Mouse (Mus musculus) liver, embryonic 12.5 days (tissue): ENCODE measurements around the gene Adgrb3. TPM values are rescaled to one million over a fixed set of nuclear protein-coding genes. Genes with fewer than 3 reads are reported as not detected.

Experiments used
- ATAC-seq: fragments of 200-750 bp; cut with Nextera tagmentation; 2 replicates; pipeline ENCODE4 v1.8.0; 2017; ENCODE audit warnings: moderate number of reproducible peaks, mild to moderate bottlenecking, moderate library complexity
- H3K27ac ChIP-seq: fragments of 300-500 bp; sonication (generic); 2 replicates; pipeline ENCODE4 v1.5.1; 2016; ENCODE audit warnings: mild to moderate bottlenecking
- H3K27me3 ChIP-seq: fragments of 300-500 bp; sonication (generic); replicated peaks from 2 replicates; pipeline ENCODE4 v1.6.1; 2016; ENCODE audit warnings: mild to moderate bottlenecking, moderate library complexity
- H3K36me3 ChIP-seq: fragments of 300-500 bp; sonication (generic); 2 replicates; pipeline ENCODE4 v1.6.1; 2016; ENCODE audit warnings: mild to moderate bottlenecking, moderate library complexity
- H3K4me1 ChIP-seq: fragments of 300-500 bp; sonication (generic); 2 replicates; pipeline ENCODE4 v1.6.1; 2016
- H3K4me2 ChIP-seq: fragments of 300-500 bp; sonication (generic); 2 replicates; pipeline ENCODE4 v1.6.1; 2016; ENCODE audit warnings: mild to moderate bottlenecking, moderate library complexity
- H3K4me3 ChIP-seq: fragments of 300-500 bp; sonication (generic); 2 replicates; pipeline ENCODE4 v1.5.1; 2016; ENCODE audit warnings: mild to moderate bottlenecking, moderate library complexity
- H3K9ac ChIP-seq: fragments of 300-500 bp; sonication (generic); 2 replicates; pipeline ENCODE4 v1.6.1; 2016; ENCODE audit warnings: mild to moderate bottlenecking, moderate library complexity
- H3K9me3 ChIP-seq: fragments of 300-500 bp; sonication (generic); replicated peaks from 2 replicates; pipeline ENCODE4 v1.6.1; 2016; ENCODE audit warnings: mild to moderate bottlenecking, moderate library complexity
- WGBS: fragments of 180-500 bp; shearing (Covaris S2); methylation state at CpG from one replicate; pipeline ENCODE4 v1.1.7; 2016; ENCODE audit not compliant: insufficient replicate concordance; 5-methylcytosine and 5-hydroxymethylcytosine counted together
- polyA plus RNA-seq: library from polyadenylated mRNA; unstranded; fragments of >200 nt; fragmentation: Nextera tagmentation; extraction: Ambion mirVana; gene quantifications from 2 replicates; pipeline ENCODE4 v1.2.1, GENCODE M21; 2016

The Adgrb3 gene
- polyA plus RNA-seq, 1 experiment from 2014 or later: 0.07 TPM

DNA sequence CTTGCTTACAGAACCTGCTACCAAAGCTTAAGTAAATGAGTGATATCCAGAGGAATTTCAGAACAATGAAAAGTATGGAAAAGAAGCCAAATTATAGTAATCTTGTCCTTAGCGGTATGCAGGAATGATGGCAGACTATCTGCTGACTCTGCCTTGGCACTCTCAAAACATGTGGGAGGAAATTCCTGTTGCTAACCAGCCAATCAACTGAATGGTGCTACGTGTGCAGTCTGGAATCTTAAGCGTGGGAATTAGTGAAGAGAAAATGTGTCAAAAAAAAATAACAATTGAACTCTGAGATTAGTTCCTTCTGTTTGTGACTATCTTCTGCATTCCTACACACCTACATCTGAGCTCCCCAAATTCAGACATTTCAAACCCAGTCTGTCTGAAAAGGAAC, 683.3 kb downstream of the Adgrb3 start:
- no peak for ATAC-seq
- H3K9ac ChIP-seq: no peak overlapping the region
- no peaks in the 10 kb centered on the region for H3K36me3 ChIP-seq
- 66% methylated on average over 3 of the region's 3 CpGs for WGBS
- no peaks in the 10 kb centered on the region for H3K9me3 ChIP-seq
- H3K4me1 ChIP-seq: no peaks in the 10 kb centered on the region
- no peak overlapping the region for H3K27ac ChIP-seq
- H3K4me2 ChIP-seq: no peak overlapping the region
- no peaks in the 10 kb centered on the region for H3K27me3 ChIP-seq
- H3K4me3 ChIP-seq: no peak overlapping the region

DNA sequence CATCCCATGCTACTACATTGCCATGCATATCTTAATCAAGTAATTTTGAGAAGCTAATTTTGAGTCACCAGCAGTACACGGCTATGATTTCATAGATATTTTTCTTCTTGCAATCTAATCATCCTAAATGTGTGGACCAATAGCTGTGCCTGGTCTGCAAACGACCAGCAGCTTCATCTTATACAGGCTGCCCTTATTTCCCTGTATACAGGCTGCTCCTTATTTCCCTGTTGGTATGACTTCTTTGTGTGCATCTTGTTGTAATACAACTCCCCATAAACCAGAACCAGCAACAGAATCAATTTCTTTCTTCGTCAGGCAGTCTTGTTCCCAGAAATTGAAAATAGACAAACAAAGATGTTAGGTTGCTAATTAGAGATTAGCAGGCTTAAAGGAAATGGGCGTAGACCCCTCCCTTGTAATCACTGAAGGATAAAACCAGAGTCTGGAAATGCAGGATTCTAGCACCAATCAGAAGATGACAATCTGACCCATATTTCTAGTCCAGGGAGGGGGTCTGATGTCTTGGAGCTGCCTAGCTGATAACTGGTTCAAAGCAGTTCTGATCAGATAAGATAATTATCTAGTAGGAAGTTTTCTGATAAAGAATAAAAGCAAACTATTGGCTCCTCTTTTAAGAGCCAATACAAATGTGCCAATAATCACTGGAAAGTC, 697.2 kb downstream of the Adgrb3 start:
- no peaks in the 10 kb centered on the region for H3K27me3 ChIP-seq
- WGBS: 53% methylated on average over 4 of the region's 4 CpGs
- no peaks in the 10 kb centered on the region for H3K36me3 ChIP-seq
- no peak overlapping the region for H3K4me3 ChIP-seq
- no peaks in the 10 kb centered on the region for H3K9me3 ChIP-seq
- no peak overlapping the region for H3K27ac ChIP-seq
- H3K4me2 ChIP-seq: no peak overlapping the region
- ATAC-seq: no peak
- H3K9ac ChIP-seq: no peak overlapping the region
- H3K4me1 ChIP-seq: no peaks in the 10 kb centered on the region

DNA sequence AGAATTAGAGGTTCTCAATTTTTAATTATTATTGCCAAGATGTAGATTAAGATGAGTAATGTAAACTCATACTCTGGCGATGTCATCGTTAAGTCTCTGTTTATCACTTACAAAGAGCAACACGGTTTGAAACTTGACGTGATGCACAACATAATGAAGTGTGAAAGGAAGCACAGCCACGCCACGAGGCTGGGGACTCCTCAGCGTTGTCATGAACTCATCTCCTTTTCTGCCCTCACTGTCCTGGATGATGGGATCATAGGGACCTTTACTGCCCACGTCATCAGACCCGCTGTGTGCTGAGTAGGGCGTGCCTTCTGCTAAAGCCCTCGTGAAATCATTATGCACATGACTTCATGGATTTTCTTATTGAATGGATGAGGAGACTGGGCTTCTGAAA, 714.0 kb downstream of the Adgrb3 start:
- Histone ChIP-seq H3K27me3 (no peaks in the 10 kb centered on the region), H3K4me1 (no peaks in the 10 kb centered on the region), H3K27ac (no peak overlapping the region), H3K4me3 (no peak overlapping the region), H3K36me3 (no peaks in the 10 kb centered on the region), H3K9me3 (no peaks in the 10 kb centered on the region), H3K9ac (no peak overlapping the region), H3K4me2 (no peak overlapping the region)
- 66% methylated on average over 11 of the region's 11 CpGs for WGBS
- ATAC-seq: no peak

DNA sequence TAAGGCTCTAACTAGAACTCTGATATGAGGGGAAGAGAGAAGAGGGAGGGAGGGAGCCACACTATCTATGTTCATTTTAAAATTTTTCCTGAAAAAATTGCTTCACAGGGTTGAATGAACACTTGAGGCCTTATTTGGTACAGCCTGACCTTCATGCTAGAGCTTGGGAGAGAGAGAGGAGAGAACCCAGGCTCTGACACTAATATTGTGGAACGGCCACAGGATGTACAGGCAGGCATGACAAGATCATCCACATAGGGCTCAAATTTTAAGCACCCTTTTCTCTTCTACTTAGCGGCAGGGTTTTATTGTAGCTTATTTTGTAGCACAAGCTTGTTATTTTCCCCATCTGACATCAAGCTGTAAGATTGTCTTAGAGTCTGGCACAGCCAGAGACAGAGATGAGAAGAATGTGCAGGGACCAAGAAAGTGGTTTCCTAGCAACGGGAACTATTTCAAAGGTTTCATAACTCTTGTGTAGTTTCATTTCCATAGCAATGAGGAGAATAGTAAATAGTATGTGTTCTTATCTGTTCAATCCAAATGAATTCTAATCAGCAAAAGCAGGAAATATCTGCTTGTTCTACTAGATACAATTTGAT, 721.9 kb downstream of the Adgrb3 start:
- ATAC-seq: no peak
- 68% methylated on average over 3 of the region's 3 CpGs for WGBS
- H3K9ac ChIP-seq: no peak overlapping the region
- no peaks in the 10 kb centered on the region for H3K27me3 ChIP-seq
- no peak overlapping the region for H3K4me3 ChIP-seq
- H3K36me3 ChIP-seq: no peaks in the 10 kb centered on the region
- H3K4me2 ChIP-seq: no peak overlapping the region
- no peaks in the 10 kb centered on the region for H3K9me3 ChIP-seq
- no peaks in the 10 kb centered on the region for H3K4me1 ChIP-seq
- H3K27ac ChIP-seq: no peak overlapping the region

DNA sequence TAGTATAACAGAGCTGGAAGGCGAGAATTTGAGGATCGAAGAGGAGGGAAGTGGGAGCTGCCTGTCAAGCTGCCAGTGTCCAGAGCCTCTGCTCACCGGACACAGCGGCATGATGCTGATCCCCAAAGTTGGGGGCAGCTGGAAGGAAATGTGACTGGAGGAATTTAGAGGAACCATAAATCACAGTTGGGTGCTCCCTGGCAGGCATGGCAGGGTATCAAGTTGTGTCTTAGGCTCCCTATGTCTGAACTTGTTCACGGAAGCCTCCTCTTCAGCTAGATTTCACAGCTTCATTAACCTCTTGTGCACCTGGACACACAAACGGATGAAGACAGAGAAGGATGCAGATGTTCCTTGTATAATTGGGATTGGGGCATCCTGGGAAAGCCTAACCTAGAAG, 722.8 kb downstream of the Adgrb3 start:
- H3K4me2 ChIP-seq: no peak overlapping the region
- no peaks in the 10 kb centered on the region for H3K4me1 ChIP-seq
- no peaks in the 10 kb centered on the region for H3K27me3 ChIP-seq
- WGBS: 66% methylated on average over 6 of the region's 6 CpGs
- no peak overlapping the region for H3K27ac ChIP-seq
- H3K4me3 ChIP-seq: no peak overlapping the region
- no peak overlapping the region for H3K9ac ChIP-seq
- H3K9me3 ChIP-seq: no peaks in the 10 kb centered on the region
- no peak for ATAC-seq
- H3K36me3 ChIP-seq: no peaks in the 10 kb centered on the region

DNA sequence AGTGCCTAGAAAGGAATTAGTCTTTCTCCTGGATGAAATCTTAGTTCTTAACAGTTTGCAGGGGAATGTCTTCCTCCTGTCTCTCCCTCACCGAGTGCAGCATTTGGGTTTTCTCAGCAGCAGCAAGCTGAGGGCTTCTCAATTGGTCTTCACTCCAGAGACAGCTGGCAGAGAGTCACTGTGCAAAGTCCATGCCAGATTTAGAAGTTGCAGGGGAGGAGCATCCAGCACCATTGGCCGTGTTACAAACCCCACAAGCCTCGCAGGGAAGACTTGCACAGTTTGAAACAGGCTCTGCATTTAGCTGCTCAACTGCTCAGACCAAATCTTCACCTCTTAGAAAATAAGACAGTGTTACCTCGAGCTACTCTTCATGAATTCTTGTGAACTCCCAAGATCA, 724.1 kb downstream of the Adgrb3 start:
- H3K9me3 ChIP-seq: no peaks in the 10 kb centered on the region
- no peak overlapping the region for H3K4me2 ChIP-seq
- no peaks in the 10 kb centered on the region for H3K36me3 ChIP-seq
- no peak overlapping the region for H3K9ac ChIP-seq
- 40% methylated on average over 4 of the region's 4 CpGs for WGBS
- no peak overlapping the region for H3K27ac ChIP-seq
- no peaks in the 10 kb centered on the region for H3K4me1 ChIP-seq
- H3K27me3 ChIP-seq: no peaks in the 10 kb centered on the region
- ATAC-seq: no peak
- H3K4me3 ChIP-seq: no peak overlapping the region

DNA sequence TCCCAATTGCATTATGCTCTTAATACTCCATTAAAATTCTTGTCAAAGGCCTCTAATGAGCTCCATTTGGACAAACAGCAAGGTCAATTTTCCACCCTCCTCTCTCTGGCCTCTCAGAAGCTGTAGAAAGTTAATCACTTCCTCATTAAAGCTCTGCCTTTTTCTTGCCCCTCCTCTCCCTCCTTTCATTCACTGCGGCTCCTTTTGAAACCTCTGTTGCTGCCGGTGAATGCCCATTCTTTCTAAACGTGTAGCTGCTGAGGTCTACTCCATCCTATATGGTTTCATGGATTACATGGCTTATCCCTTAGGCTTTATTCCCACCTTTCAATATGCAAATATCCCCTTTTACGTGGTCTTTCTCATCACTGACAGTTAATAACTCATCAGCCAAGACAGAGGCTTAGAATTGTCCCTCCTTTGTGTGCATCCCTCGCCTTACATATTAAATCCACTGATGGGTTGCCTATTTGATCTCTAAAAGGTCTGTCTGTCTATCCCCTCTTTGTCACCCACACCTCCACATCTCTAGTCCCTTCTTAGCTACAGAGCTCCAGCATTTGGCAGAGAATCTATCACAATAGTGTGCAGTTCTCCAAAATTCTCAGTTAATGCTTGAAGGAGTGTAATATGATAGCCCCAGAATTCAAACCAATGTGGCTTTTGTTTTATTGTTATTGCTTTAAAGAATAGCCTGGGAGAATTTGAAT, 741.3 kb downstream of the Adgrb3 start:
- H3K4me3 ChIP-seq: no peak overlapping the region
- H3K27me3 ChIP-seq: no peaks in the 10 kb centered on the region
- no peaks in the 10 kb centered on the region for H3K4me1 ChIP-seq
- H3K36me3 ChIP-seq: no peaks in the 10 kb centered on the region
- H3K9me3 ChIP-seq: no peaks in the 10 kb centered on the region
- H3K27ac ChIP-seq: no peak overlapping the region
- 51% methylated on average over 5 of the region's 5 CpGs for WGBS
- no peak overlapping the region for H3K4me2 ChIP-seq
- no peak overlapping the region for H3K9ac ChIP-seq
- no peak for ATAC-seq

DNA sequence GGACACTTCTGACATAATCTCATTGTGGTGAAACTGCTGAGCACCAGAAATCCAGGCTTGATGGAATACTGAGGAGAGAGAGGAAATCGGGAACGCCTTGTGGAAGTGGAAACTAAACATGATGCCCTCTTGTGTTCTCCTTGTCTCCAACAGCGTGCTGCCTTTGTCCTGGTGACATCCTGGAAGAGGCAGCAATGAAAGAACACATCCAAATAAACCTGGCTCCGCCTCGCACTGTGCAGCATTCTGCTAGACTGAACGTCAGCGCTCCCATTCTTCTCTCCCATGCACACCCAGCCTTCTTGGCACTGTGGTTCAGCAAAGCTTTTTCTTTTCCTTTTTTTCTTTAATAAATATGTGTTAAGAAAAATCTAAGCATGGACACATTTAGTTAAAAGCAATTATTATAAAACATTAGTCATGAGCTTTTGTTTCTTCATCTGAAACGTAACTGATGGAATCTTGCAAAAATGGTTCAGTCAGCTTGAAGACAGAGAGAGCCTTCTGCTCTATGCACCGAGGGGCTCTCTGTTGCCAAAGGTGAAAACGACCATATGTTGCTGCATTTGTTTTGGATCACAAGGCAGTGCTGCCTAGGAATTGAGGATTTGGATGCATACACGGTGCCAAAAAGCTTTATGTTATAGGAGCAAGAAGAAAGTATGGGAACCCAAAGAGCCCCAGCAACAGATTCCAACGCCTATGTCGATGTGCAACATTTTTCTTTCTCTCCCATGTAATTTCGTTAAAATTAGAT, 743.7 kb downstream of the Adgrb3 start:
- ATAC-seq: no peak
- 66% methylated on average over 14 of the region's 14 CpGs for WGBS
- Histone ChIP-seq H3K36me3 (no peaks in the 10 kb centered on the region), H3K9me3 (no peaks in the 10 kb centered on the region), H3K27me3 (no peaks in the 10 kb centered on the region), H3K9ac (no peak overlapping the region), H3K4me3 (no peak overlapping the region), H3K4me2 (no peak overlapping the region), H3K27ac (no peak overlapping the region), H3K4me1 (no peaks in the 10 kb centered on the region)

DNA sequence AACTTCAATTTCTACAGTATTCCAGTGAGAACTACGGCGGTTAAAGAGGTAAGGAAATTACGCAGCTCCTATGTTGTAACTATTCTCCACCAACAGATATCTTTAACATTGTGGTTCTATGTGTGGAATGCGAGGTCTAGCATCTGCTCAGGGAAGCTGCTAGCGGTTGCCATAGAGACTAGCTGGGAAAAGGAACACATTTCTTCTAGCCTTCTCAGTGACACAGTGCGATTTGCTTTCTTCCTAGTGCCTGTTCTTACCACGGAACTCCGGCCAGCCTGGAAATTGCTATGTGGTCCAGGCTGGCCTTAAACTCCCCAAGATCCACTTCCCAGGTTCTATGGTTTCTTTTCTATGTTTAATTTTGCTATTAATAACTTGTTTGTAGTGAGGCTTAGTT, 747.1 kb downstream of the Adgrb3 start:
- no peaks in the 10 kb centered on the region for H3K9me3 ChIP-seq
- no peak overlapping the region for H3K27ac ChIP-seq
- no peak overlapping the region for H3K4me3 ChIP-seq
- ATAC-seq: no peak
- no peaks in the 10 kb centered on the region for H3K36me3 ChIP-seq
- H3K9ac ChIP-seq: no peak overlapping the region
- no peaks in the 10 kb centered on the region for H3K4me1 ChIP-seq
- 73% methylated on average over 8 of the region's 8 CpGs for WGBS
- no peak overlapping the region for H3K4me2 ChIP-seq
- no peaks in the 10 kb centered on the region for H3K27me3 ChIP-seq

DNA sequence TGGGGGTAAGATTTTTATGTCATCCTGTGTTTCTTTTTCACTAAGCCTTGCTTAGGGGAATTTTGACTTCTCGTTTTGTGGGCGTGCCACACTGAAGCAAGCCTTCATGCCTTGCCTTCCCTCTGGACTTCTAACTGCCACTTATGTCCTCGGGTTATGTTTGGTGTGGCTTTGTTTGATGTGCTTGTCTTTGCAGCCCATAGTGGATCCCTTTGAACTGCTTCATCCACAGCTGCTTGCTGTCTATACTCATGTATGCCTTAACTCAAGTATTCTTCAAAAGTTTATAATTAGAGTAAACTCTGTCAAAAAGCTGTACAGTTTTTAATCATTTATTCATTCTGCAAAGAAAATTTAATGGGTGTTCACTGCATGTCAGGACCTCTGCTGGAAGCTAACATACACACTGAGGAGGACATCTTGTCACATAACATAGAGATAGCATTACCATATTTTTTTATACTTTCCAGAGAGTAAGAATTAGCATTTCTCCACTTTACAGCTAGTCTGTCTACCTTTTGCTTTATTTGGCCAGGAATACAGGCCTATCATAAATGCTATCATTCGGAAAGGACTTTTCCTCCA, 748.1 kb downstream of the Adgrb3 start:
- Histone ChIP-seq H3K4me3 (no peak overlapping the region), H3K27me3 (no peaks in the 10 kb centered on the region), H3K27ac (no peak overlapping the region), H3K9ac (no peak overlapping the region), H3K36me3 (no peaks in the 10 kb centered on the region), H3K4me1 (no peaks in the 10 kb centered on the region), H3K4me2 (no peak overlapping the region), H3K9me3 (no peaks in the 10 kb centered on the region)
- no peak for ATAC-seq
- WGBS: 53% methylated on average over 4 of the region's 4 CpGs

DNA sequence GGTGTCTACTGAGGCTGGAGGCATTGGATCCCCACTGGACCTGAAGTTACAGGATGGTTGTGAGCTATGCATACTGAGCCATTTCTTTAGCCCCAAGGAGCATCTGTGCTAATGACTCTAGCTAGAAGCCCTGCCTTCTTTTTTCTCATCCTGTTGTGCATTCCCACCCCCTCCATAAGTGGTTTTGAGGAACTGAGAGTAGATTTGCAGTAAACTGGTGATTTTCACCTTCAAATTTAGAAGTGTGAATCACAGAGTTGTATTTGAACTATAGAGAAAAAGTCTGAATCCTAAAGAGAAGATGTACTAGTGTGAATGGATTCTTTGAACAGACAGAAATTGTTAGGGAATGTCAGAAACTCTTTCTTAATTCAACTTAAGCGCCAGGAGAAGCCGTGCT, 750.1 kb downstream of the Adgrb3 start:
- Histone ChIP-seq H3K36me3 (no peaks in the 10 kb centered on the region), H3K27ac (no peak overlapping the region), H3K4me3 (no peak overlapping the region), H3K4me2 (no peak overlapping the region), H3K27me3 (no peaks in the 10 kb centered on the region), H3K9me3 (no peaks in the 10 kb centered on the region), H3K9ac (no peak overlapping the region), H3K4me1 (no peaks in the 10 kb centered on the region)
- 66% methylated on average over 2 of the region's 2 CpGs for WGBS
- ATAC-seq: no peak

DNA sequence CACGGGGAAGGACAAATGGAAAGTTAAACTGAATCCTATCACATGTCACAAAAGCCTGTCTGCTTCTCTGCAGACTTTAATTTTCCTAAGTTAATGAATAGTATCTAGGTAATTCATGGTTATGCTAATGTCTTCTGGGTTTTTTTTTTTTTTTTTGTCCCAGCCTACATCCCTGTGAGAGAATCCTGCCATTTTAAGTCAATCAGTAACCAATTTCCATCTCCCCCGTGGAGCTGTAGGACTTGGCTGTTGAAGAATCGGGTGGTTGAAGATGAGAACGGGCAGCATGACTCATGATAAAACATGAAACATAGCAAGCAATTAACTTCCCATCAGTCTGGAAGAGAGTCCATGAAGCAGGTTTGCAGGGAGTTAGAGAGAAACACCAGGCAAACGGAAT, 753.6 kb downstream of the Adgrb3 start:
- H3K36me3 ChIP-seq: no peaks in the 10 kb centered on the region
- H3K9ac ChIP-seq: no peak overlapping the region
- H3K4me3 ChIP-seq: no peak overlapping the region
- H3K9me3 ChIP-seq: no peaks in the 10 kb centered on the region
- H3K4me2 ChIP-seq: no peak overlapping the region
- no peaks in the 10 kb centered on the region for H3K27me3 ChIP-seq
- H3K27ac ChIP-seq: no peak overlapping the region
- WGBS: 68% methylated on average over 5 of the region's 5 CpGs
- no peaks in the 10 kb centered on the region for H3K4me1 ChIP-seq
- ATAC-seq: no peak
